Mouse (Mus musculus) erythroblast, embryonic 14.5 days (primary cell): ENCODE measurements around the gene Caskin2.

Experiments
- GATA1 ChIP-seq: IDR thresholded peaks from 2 replicates; pipeline ENCODE4 v1.6.1; 2012; ENCODE audit warnings: low read length, inconsistent platforms, mixed read lengths
- TAL1 ChIP-seq: IDR thresholded peaks from 3 replicates; pipeline ENCODE4 v1.6.1; 2012; ENCODE audit warnings: low read length, inconsistent platforms, mixed read lengths

GRCm38 (mm10) chr11:115765103-115765606, 48.3 kb downstream of the Caskin2 start, which contains the start of gene Tmem94:
- TF ChIP-seq GATA1: no peak
- no peak for TF ChIP-seq TAL1
